Mouse (Mus musculus) telencephalon, adult 2 months (tissue): Measurements from ENCODE around the gene Matn3.
"Not testable (repeated sequence)": the region's sequence is repeated elsewhere in the genome, so short reads cannot be mapped to it uniquely, and the experiment has no call there.

ENCODE experiments used
- DNase-seq: peaks from one replicate; pipeline ENCODE4 v3.0.0-alpha.2; 2011; ENCODE audit warnings: low read depth, low spot score

The Matn3 gene

GRCm38 (mm10) chr12:8935349-8935748, 12.4 kb upstream of the Matn3 start:
- DNase-seq: no peak

GRCm38 (mm10) chr12:8936210-8936609, 11.5 kb upstream of the Matn3 start:
- DNase-seq: not testable (repeated sequence)

DNA sequence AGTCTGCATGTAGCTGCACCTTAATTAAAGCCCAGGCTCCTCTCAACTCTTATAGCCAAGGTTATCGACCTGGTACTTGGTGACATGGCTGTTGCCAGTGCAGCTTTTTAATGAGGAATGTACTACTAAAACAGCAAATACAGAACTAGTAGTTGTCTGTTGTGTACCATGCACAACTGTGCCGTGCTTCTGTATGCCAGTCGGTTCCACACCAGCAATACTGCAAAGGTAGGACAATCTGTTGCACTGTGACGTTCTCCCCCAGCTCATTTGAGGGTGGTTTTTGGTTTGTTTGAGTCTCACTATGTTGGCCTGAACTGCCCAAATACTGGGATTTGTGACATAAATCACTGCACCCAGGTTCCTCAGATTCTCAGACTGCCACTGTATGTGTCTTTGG, 8.2 kb upstream of the Matn3 start:
- no peak for DNase-seq

DNA sequence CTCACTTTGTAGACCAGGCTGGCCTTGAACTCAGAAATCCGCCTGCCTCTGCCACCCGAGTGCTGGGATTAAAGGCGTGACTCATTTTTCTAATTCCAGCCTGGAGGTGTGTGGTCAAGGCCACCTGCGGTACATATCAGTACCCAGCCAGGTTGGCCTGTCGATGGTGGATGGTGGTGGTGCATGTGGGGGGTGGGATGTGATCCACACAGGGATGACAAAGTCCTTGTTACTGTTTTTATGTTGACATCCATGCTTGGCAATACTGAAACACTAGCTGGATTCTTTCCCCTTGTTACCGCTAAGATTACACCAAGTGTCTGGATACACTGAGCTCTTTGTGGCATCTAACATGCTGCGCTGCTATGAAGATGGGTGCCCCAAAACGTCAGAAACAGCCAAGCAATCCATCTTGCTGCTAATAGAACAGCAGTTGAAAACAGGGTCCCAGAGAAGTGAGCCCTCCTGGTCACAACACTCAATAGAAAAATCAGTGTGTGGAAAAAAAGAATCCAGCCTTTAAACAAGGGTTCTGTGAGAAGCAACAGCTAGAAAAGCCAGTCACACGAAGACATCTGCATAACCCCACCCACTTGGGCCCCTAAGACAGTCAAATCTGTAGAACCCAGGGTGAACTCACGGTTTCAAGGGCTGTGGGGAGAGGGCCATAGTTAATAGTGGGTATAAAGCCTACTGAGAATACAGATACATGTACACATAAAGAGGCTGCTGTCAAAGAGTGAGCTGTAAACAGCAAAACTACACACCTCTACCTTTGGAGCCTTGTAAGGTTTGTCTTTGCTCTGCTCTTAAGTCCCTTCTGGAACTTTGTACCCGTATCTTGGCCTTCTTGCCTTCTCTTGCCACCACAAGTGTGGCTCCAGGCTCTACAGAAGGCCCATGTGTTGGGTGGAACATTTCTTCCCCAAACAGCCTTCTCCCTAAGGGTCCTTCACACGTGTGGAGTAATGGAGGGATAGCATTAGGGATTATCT, 7.4 kb upstream of the Matn3 start:
- DNase-seq: no peak

DNA sequence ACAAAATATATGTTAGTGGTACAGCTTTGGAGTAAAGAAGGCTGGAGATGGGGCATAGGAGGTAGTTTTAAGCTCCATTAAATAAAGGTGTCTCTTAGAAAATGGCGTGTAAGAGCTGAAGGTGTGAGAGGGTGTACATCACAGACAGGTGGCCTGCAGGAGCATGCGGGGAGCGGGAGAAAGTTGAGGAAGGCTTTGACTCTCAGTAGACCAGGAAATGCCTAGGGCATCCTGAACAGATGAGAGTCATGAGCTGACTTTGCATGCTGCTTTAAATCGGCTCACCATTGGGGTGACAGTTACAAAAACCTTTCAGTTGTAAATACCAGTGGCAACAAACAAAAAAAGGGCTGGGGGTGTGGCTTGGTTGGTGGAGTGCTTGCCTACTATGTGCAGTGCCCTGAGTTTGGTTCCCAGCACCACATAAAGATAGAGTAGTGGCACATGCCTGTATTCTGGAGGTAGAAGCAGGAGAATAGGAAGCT, 6.6 kb upstream of the Matn3 start:
- DNase-seq: no peak

GRCm38 (mm10) chr12:8941699-8942392, 5.9 kb upstream of the Matn3 start:
- no peak for DNase-seq

GRCm38 (mm10) chr12:8947163-8947562, 566 bp upstream of the Matn3 start:
- DNase-seq: no peak

DNA sequence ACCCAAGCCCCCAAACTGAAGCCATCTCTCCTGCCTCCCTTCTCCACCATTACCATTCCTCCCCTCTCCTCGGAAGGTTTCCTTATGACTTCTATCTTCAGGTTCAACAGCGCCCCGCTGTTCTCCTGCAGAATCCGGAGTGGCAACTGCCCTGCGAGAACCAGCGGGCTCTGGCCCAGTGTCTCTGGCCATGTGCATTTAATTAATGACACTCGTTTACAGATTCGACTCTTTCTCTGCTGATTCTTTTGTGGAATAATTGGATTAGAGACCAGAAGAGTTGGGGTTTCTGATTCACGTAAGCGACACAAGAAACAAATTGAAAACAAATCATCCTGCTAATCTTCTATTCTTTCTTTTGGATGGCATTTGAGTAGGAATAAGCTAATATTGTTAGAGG, 5.4 kb downstream of the Matn3 start:
- DNase-seq: no peak

DNA sequence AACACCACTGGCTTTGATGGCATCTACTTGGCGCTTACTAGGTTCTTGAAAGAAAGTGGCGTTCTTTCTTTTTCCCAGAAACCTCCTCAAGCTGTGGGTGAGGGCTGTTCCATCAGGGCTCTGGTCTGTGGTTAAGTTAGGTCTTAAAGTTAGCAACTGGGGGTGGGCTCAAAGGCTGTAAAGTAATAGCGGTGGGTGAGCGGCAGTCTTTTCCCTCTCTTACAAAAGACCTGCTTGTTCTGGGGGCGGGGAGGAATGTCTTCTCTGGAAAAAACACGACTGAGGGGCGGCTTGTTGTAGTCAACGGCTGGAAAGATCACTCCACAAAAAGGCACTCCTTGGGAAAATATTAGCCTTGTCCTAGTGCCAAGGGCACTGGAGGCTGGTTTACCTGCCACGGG, 6.4 kb downstream of the Matn3 start:
- DNase-seq: no peak

DNA sequence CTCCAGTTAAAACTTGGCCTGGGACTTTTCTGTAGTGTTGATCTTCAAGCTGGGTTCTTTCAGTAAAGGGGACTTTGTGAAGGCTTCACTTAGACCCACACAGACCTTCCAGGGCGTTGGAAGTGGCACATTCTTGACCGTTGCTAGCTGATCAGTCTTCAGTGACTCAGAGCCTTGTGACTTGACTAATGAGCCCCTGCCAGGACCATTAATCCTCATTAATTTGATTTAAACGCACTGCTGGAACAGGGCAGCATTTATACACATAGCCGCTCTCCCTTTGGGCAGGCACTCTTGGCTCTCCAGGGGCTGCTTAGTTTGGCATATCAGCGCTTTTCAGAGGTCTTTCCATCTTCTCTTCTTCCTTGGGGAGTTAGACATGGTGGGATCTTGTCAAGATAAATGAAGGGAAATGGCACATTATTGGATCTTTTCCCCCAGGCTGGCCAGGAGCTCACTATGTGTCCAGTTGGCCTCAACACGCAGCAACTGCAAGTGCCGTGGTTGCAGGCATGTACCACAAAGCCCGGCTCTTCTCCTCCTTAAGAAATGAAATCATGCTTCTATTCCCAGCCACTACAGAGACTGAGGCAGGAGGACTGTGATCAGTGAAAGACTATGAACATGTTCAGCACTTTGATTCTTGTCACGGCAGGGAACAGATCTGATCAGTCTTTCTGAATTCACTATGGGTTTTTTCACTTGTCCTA, 14.0 kb downstream of the Matn3 start:
- DNase-seq: no peak

GRCm38 (mm10) chr12:8969828-8970227, 22.1 kb downstream of the Matn3 start:
- DNase-seq: no peak

GRCm38 (mm10) chr12:8973820-8974465, 26.2 kb downstream of the Matn3 start, which contains the start of gene Wdr35:
Gene Wdr35, plus strand, starts transcription at chr12:8973892.
- peak; percentile 78 for DNase-seq

- no peak for DNase-seq
These were observed 27.3 kb downstream of the Matn3 start for GRCm38 (mm10) chr12:8975076-8975475.

GRCm38 (mm10) chr12:8993231-8993630, 45.5 kb downstream of the Matn3 start:
- no peak for DNase-seq

- DNase-seq: no peak
These were observed 50.6 kb downstream of the Matn3 start for GRCm38 (mm10) chr12:8998318-8998717.

GRCm38 (mm10) chr12:9002038-9002648, 54.4 kb downstream of the Matn3 start:
- peak; percentile 74 for DNase-seq

GRCm38 (mm10) chr12:9007146-9007545, 59.4 kb downstream of the Matn3 start:
- no peak for DNase-seq

DNA sequence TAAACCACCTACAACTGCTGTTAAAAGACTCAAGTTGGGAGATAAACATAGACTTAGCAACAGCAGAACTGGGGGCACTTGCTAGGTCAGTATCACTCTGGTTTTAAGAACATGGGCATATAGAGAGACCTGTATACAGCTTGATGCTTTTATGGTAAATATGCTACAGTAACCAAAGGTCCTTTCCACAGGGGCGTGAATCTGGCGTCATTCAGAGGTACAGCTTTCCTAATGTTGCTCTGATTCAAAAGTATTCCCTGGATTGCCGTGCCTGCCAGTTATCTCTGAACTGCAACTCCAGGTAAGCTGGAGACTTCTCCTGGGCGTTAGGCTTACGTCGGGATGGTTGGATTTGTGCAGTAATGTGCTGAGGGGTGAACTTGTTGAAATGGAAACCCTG, 60.1 kb downstream of the Matn3 start:
- no peak for DNase-seq

DNA sequence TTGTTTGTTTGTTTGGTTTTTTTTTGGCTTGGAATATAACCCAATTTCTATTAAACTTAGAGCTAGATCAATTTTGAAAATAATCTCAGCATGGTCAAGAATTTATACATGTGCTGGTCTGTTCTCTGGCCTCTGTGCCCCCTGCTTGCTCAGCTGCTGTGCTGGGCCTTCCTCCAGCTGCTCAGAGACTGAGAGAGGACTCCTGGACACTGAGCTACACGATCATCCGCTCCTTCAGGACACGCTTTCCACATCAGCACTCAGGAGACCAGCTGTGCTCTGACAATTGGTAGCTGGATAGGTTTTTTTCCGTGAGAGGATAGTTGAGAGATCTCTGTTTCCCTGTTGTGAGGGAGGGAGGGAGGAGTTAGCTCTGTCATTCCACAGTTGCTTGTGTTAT, 62.6 kb downstream of the Matn3 start:
- no peak for DNase-seq

DNA sequence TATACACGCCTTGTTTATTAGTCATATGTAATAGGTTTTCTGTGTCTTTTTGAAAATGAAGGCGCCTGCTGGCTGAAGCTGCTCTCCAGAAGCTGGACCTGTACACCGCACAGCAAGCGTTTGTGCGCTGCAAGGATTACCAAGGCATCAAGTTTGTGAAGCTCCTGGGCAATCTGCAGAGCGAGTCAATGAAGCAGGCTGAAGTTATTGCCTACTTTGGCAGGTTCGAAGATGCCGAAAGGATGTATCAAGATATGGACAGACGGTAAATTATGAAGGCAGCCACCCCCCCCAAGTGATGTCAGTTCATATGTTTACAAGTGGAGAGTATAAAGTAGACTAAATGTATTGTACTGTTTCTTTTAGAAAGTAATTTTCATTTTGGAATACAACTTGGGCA, 68.6 kb downstream of the Matn3 start:
- no peak for DNase-seq

DNA sequence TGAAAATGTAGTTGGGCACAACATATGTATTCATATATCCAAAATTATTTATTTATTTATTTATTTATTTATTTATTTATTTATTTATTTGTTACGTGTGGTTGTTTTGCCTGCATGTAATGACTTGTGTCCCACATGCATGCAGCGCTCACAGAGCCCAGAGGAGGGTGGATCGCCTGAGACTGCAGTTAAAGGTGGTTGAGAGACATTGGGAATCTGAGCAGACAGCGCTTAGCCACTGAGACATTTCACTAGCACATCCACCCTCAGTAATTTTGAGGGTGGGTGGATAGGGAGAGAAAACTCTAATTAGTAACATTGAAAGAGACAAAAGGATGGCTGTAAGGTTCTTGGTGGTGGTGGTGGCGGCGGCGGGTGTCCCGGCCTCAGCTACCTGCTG, 72.7 kb downstream of the Matn3 start:
- no peak for DNase-seq
